ENCODE assay signal across 12 mouse cellular contexts in the genomic region with DNA sequence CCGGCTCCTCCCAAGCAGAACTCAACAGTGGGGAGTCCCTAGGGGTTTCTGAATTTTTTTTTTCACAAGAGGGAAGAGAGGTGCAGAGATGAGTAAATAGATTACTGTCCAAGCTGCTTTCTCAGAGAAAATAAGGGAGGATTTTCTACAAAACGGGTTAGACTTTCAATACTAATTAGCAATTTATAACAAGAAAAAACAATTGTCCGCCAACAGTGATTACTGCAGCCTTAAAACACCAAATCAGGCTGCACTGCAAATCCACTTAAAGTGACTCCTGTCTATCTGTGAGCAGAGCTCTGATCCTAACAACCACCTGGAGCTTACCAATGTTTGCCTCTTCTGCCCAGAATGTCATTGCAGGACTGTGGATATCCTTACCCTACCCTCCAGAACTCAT. TPM values are rescaled to one million over a fixed set of nuclear protein-coding genes. Genes with fewer than 3 reads are reported as not detected.
A peak's percentile ranks its signal among the peaks of the same experiment; 100 is the strongest.
DNase-seq lines count a peak whose midpoint lies in the region; ATAC-seq and TF ChIP-seq lines count a peak whose summit lies in the region.
"Had no signal": no experiment of that assay in that cellular context is flagged by ENCODE, and none has a peak within 500 bp of the region (broad histone marks: within the 10 kb centered on the region; RNA-seq: fewer than 3 reads in every experiment).

No protein-coding gene starts in this region.

- no peaks in the 10 kb centered on the region for H3K36me3 ChIP-seq in forebrain, embryonic 16.5 days (ENCODE audit: control insufficient read depth, insufficient read depth)
- no peaks in the 10 kb centered on the region for H3K36me3 ChIP-seq in forebrain, embryonic 13.5 days (ENCODE audit: poor library complexity, severe bottlenecking)
- H3K36me3 ChIP-seq in lung, embryonic 14.5 days (ENCODE audit: insufficient read depth), result no peaks in the 10 kb centered on the region
- H3K36me3 ChIP-seq in lung, postnatal 0 days (ENCODE audit: insufficient read depth, low read length), result no peaks in the 10 kb centered on the region
- H3K36me3 ChIP-seq in midbrain, embryonic 10.5 days, result peaks cover 30% of the 10 kb centered on the region
- no peaks in the 10 kb centered on the region for H3K36me3 ChIP-seq in stomach, embryonic 15.5 days

- no peak for TF ChIP-seq POLR2A in cerebellum, adult 2 months (IDR thresholded peaks at IDR 0.05; ENCODE audit: borderline replicate concordance, insufficient read depth, low read length)

- no peak overlapping the region for H3K4me3 ChIP-seq in forebrain, embryonic 16.5 days (replicated peaks; ENCODE audit: low read length)
- H3K4me3 ChIP-seq in forebrain, embryonic 13.5 days, result no peak overlapping the region
- H3K4me3 ChIP-seq in lung, embryonic 14.5 days (ENCODE audit: low read depth, low read length), result no peak overlapping the region
- no peak overlapping the region for H3K4me3 ChIP-seq in lung, postnatal 0 days (ENCODE audit: low read depth, low read length)
- H3K4me3 ChIP-seq in midbrain, embryonic 10.5 days, result peak overlapping the region; percentile 30; the same call in 1 of the 2 replicates
- H3K4me3 ChIP-seq in stomach, embryonic 15.5 days (replicated peaks), result no peak overlapping the region
- no peak overlapping the region for H3K4me3 ChIP-seq in cerebellum, adult 2 months (replicated peaks; ENCODE audit: insufficient read depth, low read depth, low read length)
- H3K4me3 ChIP-seq: layer of hippocampus, adult 2 months had no signal

- peak overlapping the region; percentile 27; the same call in 1 of the 2 replicates for H3K27ac ChIP-seq in forebrain, embryonic 16.5 days (ENCODE audit: low read length)
- no peak overlapping the region for H3K27ac ChIP-seq in forebrain, embryonic 13.5 days
- H3K27ac ChIP-seq in lung, embryonic 14.5 days (ENCODE audit: low read depth), result peak overlapping the region; percentile 75; the same call in 1 of the 2 replicates
- H3K27ac ChIP-seq in lung, postnatal 0 days (ENCODE audit: low read length), result no peak overlapping the region
- peak overlapping the region; percentile 80 for H3K27ac ChIP-seq in midbrain, embryonic 10.5 days (replicated peaks)
- H3K27ac ChIP-seq in stomach, embryonic 15.5 days, result peak overlapping the region; percentile 82
- no peak overlapping the region for H3K27ac ChIP-seq in cerebellum, adult 2 months (ENCODE audit: insufficient read depth, low read length)
- H3K27ac ChIP-seq: layer of hippocampus, adult 2 months had no signal

- no peak for TF ChIP-seq CTCF in lung, embryonic 14.5 days (IDR thresholded peaks at IDR 0.05; ENCODE audit: low read depth)
- no peak for TF ChIP-seq CTCF in lung, postnatal 0 days (IDR thresholded peaks at IDR 0.05)
- TF ChIP-seq CTCF in cerebellum, adult 2 months (IDR thresholded peaks at IDR 0.05; ENCODE audit: borderline replicate concordance, insufficient read depth, low read depth, low read length), result no peak

- H3K9me3 ChIP-seq in forebrain, embryonic 16.5 days (ENCODE audit: control insufficient read depth, low read length), result 0 out of 2 replicates have a peak, but pooled peaks cover 3% of the 10 kb centered on the region
- H3K9me3 ChIP-seq in forebrain, embryonic 13.5 days (replicated peaks), result no peaks in the 10 kb centered on the region
- H3K9me3 ChIP-seq in lung, embryonic 14.5 days (ENCODE audit: low read depth, low read length), result no peaks in the 10 kb centered on the region
- H3K9me3 ChIP-seq in lung, postnatal 0 days (ENCODE audit: low read length), result no peaks in the 10 kb centered on the region
- peaks cover 5% of the 10 kb centered on the region; the same call in 1 of the 2 replicates for H3K9me3 ChIP-seq in midbrain, embryonic 10.5 days (replicated peaks)
- no peaks in the 10 kb centered on the region for H3K9me3 ChIP-seq in stomach, embryonic 15.5 days

- no peak overlapping the region for H3K4me2 ChIP-seq in forebrain, embryonic 16.5 days (ENCODE audit: low read length)
- no peak overlapping the region for H3K4me2 ChIP-seq in forebrain, embryonic 13.5 days
- peak overlapping the region; percentile 50; the same call in 1 of the 2 replicates for H3K4me2 ChIP-seq in lung, embryonic 14.5 days
- H3K4me2 ChIP-seq in lung, postnatal 0 days (replicated peaks; ENCODE audit: low read depth, low read length), result no peak overlapping the region
- H3K4me2 ChIP-seq in stomach, embryonic 15.5 days, result peak overlapping the region; percentile 38

- H3K9ac ChIP-seq in forebrain, embryonic 16.5 days (replicated peaks; ENCODE audit: low read depth, low read length), result no peak overlapping the region
- no peak overlapping the region for H3K9ac ChIP-seq in forebrain, embryonic 13.5 days
- no peak overlapping the region for H3K9ac ChIP-seq in lung, embryonic 14.5 days
- no peak overlapping the region for H3K9ac ChIP-seq in lung, postnatal 0 days (replicated peaks; ENCODE audit: low read depth)
- H3K9ac ChIP-seq in stomach, embryonic 15.5 days, result no peak overlapping the region

- no peak for ATAC-seq in forebrain, embryonic 16.5 days
- ATAC-seq in forebrain, embryonic 13.5 days, result no peak
- ATAC-seq in lung, embryonic 14.5 days (ENCODE audit: insufficient read depth), result no peak
- no peak for ATAC-seq in lung, postnatal 0 days
- ATAC-seq in stomach, embryonic 15.5 days (ENCODE audit: insufficient read depth, low FRiP score, low read depth), result no peak
- ATAC-seq: inflammation-experienced regulatory T-cells, adult 6 months had no signal

- WGBS in forebrain, embryonic 16.5 days, result 31% methylated on average over 3 of the region's 3 CpGs
- 25% methylated on average over 3 of the region's 3 CpGs for WGBS in forebrain, embryonic 13.5 days
- 45% methylated on average over 3 of the region's 3 CpGs for WGBS in lung, embryonic 14.5 days
- 76% methylated on average over 3 of the region's 3 CpGs for WGBS in lung, postnatal 0 days
- whole genome bisulfite sequencing in midbrain, embryonic 10.5 days, result 39% methylated on average over 3 of the region's 3 CpGs
- 58% methylated on average over 3 of the region's 3 CpGs for WGBS in stomach, embryonic 15.5 days
- 52% methylated on average over 3 of the region's 3 CpGs for WGBS in cerebellum, adult 2 months

- H3K27me3 ChIP-seq in forebrain, embryonic 16.5 days (replicated peaks; ENCODE audit: control insufficient read depth, insufficient read depth, low read length), result no peaks in the 10 kb centered on the region
- H3K27me3 ChIP-seq in forebrain, embryonic 13.5 days, result peaks cover 12% of the 10 kb centered on the region
- H3K27me3 ChIP-seq in lung, embryonic 14.5 days (ENCODE audit: insufficient read depth, low read length), result no peaks in the 10 kb centered on the region
- H3K27me3 ChIP-seq in lung, postnatal 0 days (replicated peaks; ENCODE audit: insufficient read depth, low read length), result no peaks in the 10 kb centered on the region
- H3K27me3 ChIP-seq in midbrain, embryonic 10.5 days (ENCODE audit: low read depth, poor library complexity, severe bottlenecking), result peaks cover 26% of the 10 kb centered on the region
- no peaks in the 10 kb centered on the region for H3K27me3 ChIP-seq in stomach, embryonic 15.5 days (replicated peaks)
- H3K27me3 ChIP-seq in cerebellum, adult 2 months (ENCODE audit: control insufficient read depth, insufficient read depth, low read length), result no peaks in the 10 kb centered on the region

- no peak for TF ChIP-seq EP300 in lung, postnatal 0 days (IDR thresholded peaks at IDR 0.05)

- peaks cover 11% of the 10 kb centered on the region for H3K4me1 ChIP-seq in forebrain, embryonic 16.5 days (replicated peaks; ENCODE audit: control insufficient read depth, insufficient read depth, low read length)
- peaks cover 15% of the 10 kb centered on the region for H3K4me1 ChIP-seq in forebrain, embryonic 13.5 days
- H3K4me1 ChIP-seq in lung, embryonic 14.5 days (ENCODE audit: insufficient read depth), result peaks cover 14% of the 10 kb centered on the region
- peaks cover 4% of the 10 kb centered on the region for H3K4me1 ChIP-seq in lung, postnatal 0 days (ENCODE audit: insufficient read depth, low read depth, low read length)
- peaks cover 49% of the 10 kb centered on the region for H3K4me1 ChIP-seq in midbrain, embryonic 10.5 days
- H3K4me1 ChIP-seq in stomach, embryonic 15.5 days, result 0 out of 2 replicates have a peak, but pooled peaks cover 7% of the 10 kb centered on the region
- no peaks in the 10 kb centered on the region for H3K4me1 ChIP-seq in cerebellum, adult 2 months (ENCODE audit: control insufficient read depth, insufficient read depth, low read length)

- no peak for DNase-seq in lung, embryonic 14.5 days
- no peak for DNase-seq in lung, postnatal 0 days (ENCODE audit: low spot score)
- DNase-seq in midbrain, embryonic 10.5 days (ENCODE audit: low spot score), result no peak
- DNase-seq in layer of hippocampus, adult 8-10 months (ENCODE audit: low spot score in 2 of 2), result no peak
- DNase-seq in cerebellum, adult 2 months, result no peak

RNA-seq across cellular contexts. Expression of a gene that starts 18.1 kb away (rescaled TPM):
- polyA plus RNA-seq in forebrain, embryonic 16.5 days (2015; fragmentation: Nextera tagmentation; extraction: Ambion mirVana), result 20.0 and 22.4 TPM in 2 replicates
- 27.2 and 29.2 TPM in 2 replicates for polyA plus RNA-seq in forebrain, embryonic 13.5 days (2015; fragmentation: Nextera tagmentation; extraction: Ambion mirVana)
- polyA plus RNA-seq in lung, embryonic 14.5 days (2014; fragmentation: Nextera tagmentation; extraction: Ambion mirVana), result 14.8 and 15.5 TPM in 2 replicates
- polyA plus RNA-seq in lung, postnatal 0 days (2015; fragmentation: Nextera tagmentation; extraction: Ambion mirVana), result 6.7 TPM in 2 replicates
- polyA plus RNA-seq in midbrain, embryonic 10.5 days (2016; fragmentation: Nextera tagmentation; extraction: Ambion mirVana), result 58.8 and 80.0 TPM in 2 replicates
- 34.6 and 36.1 TPM in 2 replicates for polyA plus RNA-seq in stomach, embryonic 15.5 days (2015; fragmentation: Nextera tagmentation; extraction: Ambion mirVana)
- total RNA-seq in layer of hippocampus, adult 8-10 months (2022), result 10 to 100 TPM in 3 of 4 experiments, 1 to 10 TPM in 1; 6.6 to 13.5 (median 11.4) TPM
- 4.1 and 5.2 TPM in 2 replicates for polyA plus RNA-seq in cerebellum, adult 2 months (2012; rRNA removed)
- total RNA-seq: megakaryocyte-erythroid progenitor cell, adult 5-6 weeks; MEL had no signal

Comparison
In these comparisons a context has a peak if more than half of its experiments do, and no peak if none do; other contexts are left out.
1. H3K27ac ChIP-seq: peak in forebrain, embryonic 16.5 days (single experiment), lung, embryonic 14.5 days (single experiment), midbrain, embryonic 10.5 days (single experiment) and stomach, embryonic 15.5 days (single experiment); none in forebrain, embryonic 13.5 days (single experiment), lung, postnatal 0 days (single experiment) and cerebellum, adult 2 months (single experiment).
2. H3K4me2 ChIP-seq: peak in lung, embryonic 14.5 days (single experiment) and stomach, embryonic 15.5 days (single experiment); none in forebrain, embryonic 16.5 days (single experiment), forebrain, embryonic 13.5 days (single experiment) and lung, postnatal 0 days (single experiment).